Mouse (Mus musculus) megakaryocyte, embryonic 14.5 days (primary cell): ENCODE results near the gene Slc3a1.

Source experiments
- FLI1 ChIP-seq: IDR thresholded peaks from 2 replicates; pipeline ENCODE4 v1.6.1; 2012; ENCODE audit warnings: low read length, inconsistent platforms, mixed read lengths
- GATA1 ChIP-seq: IDR thresholded peaks from 3 replicates; pipeline ENCODE4 v1.6.1; 2012; ENCODE audit warnings: mixed read lengths, low read length, inconsistent platforms, borderline replicate concordance

DNA sequence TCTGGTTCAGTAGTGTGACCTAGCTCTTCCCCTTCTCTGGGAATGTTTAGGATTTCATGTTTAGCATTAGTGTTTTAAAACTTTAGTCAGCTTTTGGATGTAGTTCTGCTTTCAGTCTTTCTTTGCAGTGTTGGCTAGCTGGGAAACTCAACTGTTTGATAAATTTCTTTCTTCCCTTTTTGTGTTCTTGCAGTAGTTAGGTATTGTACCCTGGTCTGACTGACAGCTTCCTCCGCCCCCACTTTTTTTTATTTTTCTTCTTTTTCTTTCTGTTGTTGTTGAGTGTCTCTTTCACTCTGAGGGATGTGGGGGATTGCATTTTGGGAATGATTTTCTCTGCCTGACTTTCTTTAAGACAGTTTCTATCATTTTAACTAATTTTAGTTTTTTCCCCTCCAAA lies 46.5 kb upstream of the Slc3a1 start:
- TF ChIP-seq GATA1 (no peak), FLI1 (no peak)
